In genomic region chr1:39535515-39536311, GRCm38 (mm10) we compare ENCODE assay signal across 8 mouse cellular contexts. TPM values are rescaled to one million over a fixed set of nuclear protein-coding genes. Genes with fewer than 3 reads are reported as not detected.
DNase-seq lines count a peak whose midpoint lies in the region; ATAC-seq lines count a peak whose summit lies in the region.

No protein-coding gene starts in this region.

- peak; percentile 98 to 99 for DNase-seq in adrenal gland, adult (ENCODE audit: inconsistent age in 2 of 2, low spot score in 1 of 2)
- peak; percentile 98 for DNase-seq in embryo, embryonic 10.5 days (ENCODE audit: low spot score)
- DNase-seq in gastrocnemius, postnatal 14 days: peak; percentile 97
- peak; percentile 97 to 98 for DNase-seq in left cerebral cortex, postnatal 10 days (ENCODE audit: extremely low spot score in 1 of 2, low spot score in 2 of 2)
- peak; percentile 98 for DNase-seq in right cerebral cortex, postnatal 25 days
- peak; percentile 96 to 97 for DNase-seq in urinary bladder, postnatal 4 days (ENCODE audit: low spot score in 2 of 2)

- ATAC-seq in inflammation-experienced regulatory T-cells, adult 6 months: peak; percentile 78
- peak; percentile 89 for ATAC-seq in megakaryocyte-erythroid progenitor cell, adult 5-6 weeks (replicated peaks; ENCODE audit: low FRiP score, low TSS enrichment, poor library complexity, severe bottlenecking)

- intact Hi-C loops in gastrocnemius, postnatal 14 days (cut with DNase I; ENCODE audit: low total_unique reads): no loop called here
- intact Hi-C loops in left cerebral cortex, postnatal 10 days (cut with DNase I): loop anchor here (10.0 kb wide), 1 partner anchor 641 kb away; the partner anchor contains the start of gene Chst10

RNA-seq across cellular contexts. Expression of gene Cnot11, which starts 0.9 kb away (rescaled TPM):
- total RNA-seq in gastrocnemius, postnatal 14 days (2021): 10 to 100 TPM; 15.7 to 16.6 TPM
- 1 to 10 TPM; 4.6 to 6.9 (median 4.6) TPM for polyA plus RNA-seq in inflammation-experienced regulatory T-cells, adult 6 months (2017; shearing (Covaris generic))
- total RNA-seq in left cerebral cortex, postnatal 10 days (2021): 10 to 100 TPM; 24.4 to 26.4 TPM
- 25.9 and 27.2 TPM in 2 replicates for total RNA-seq in megakaryocyte-erythroid progenitor cell, adult 5-6 weeks (2014; fragmentation: Nextera tagmentation)
- 25.1 and 28.9 TPM in 2 replicates for total RNA-seq in megakaryocyte-erythroid progenitor cell, adult 5-6 weeks (2017)

RNA-seq across cellular contexts. Expression of gene Rnf149, which starts 41.5 kb away (rescaled TPM):
- total RNA-seq in gastrocnemius, postnatal 14 days (2021): 1 to 10 TPM; 8.3 to 8.5 TPM
- polyA plus RNA-seq in inflammation-experienced regulatory T-cells, adult 6 months (2017; shearing (Covaris generic)): 10 to 100 TPM; 11.9 to 37.0 (median 29.9) TPM
- 10 to 100 TPM; 21.4 to 25.9 TPM for total RNA-seq in left cerebral cortex, postnatal 10 days (2021)
- total RNA-seq in megakaryocyte-erythroid progenitor cell, adult 5-6 weeks (2014; fragmentation: Nextera tagmentation): 16.0 and 19.3 TPM in 2 replicates
- 20.9 and 28.0 TPM in 2 replicates for total RNA-seq in megakaryocyte-erythroid progenitor cell, adult 5-6 weeks (2017)

RNA-seq across cellular contexts. Expression of gene Tbc1d8, which starts 57.2 kb away (rescaled TPM):
- total RNA-seq in gastrocnemius, postnatal 14 days (2021): 1 to 10 TPM; 6.7 to 7.0 TPM
- 1 to 10 TPM in 1 of 3 experiments, under 1 TPM in 2; 0.78 to 2.0 (median 0.92) TPM for polyA plus RNA-seq in inflammation-experienced regulatory T-cells, adult 6 months (2017; shearing (Covaris generic))
- total RNA-seq in left cerebral cortex, postnatal 10 days (2021): 10 to 100 TPM; 17.7 to 19.2 TPM
- 14.1 and 25.6 TPM in 2 replicates for total RNA-seq in megakaryocyte-erythroid progenitor cell, adult 5-6 weeks (2014; fragmentation: Nextera tagmentation)
- total RNA-seq in megakaryocyte-erythroid progenitor cell, adult 5-6 weeks (2017): 4.9 and 13.1 TPM in 2 replicates

Comparison
In these comparisons a context has a peak if more than half of its experiments do, and no peak if none do; other contexts are left out.
1. Peak in every context shown above with its lines: DNase-seq and ATAC-seq.